ENCODE assay signal across 24 mouse cellular contexts in genomic region chr11:17176638-17177037, GRCm38 (mm10). TPM values are rescaled to one million over a fixed set of nuclear protein-coding genes. Genes with fewer than 3 reads are reported as not detected.
DNase-seq lines count a peak whose midpoint lies in the region; ATAC-seq and TF ChIP-seq lines count a peak whose summit lies in the region.
"Had no signal": no experiment of that assay in that cellular context is flagged by ENCODE, and none has a peak within 500 bp of the region (broad histone marks: within the 10 kb centered on the region; RNA-seq: fewer than 3 reads in every experiment).

No protein-coding gene starts in this region.

- H3K4me1 ChIP-seq in intestine, postnatal 0 days (replicated peaks; ENCODE audit: control insufficient read depth, insufficient read depth, low read length): no peaks in the 10 kb centered on the region
- no peaks in the 10 kb centered on the region for H3K4me1 ChIP-seq in forebrain, embryonic 10.5 days
- H3K4me1 ChIP-seq: forebrain, embryonic 15.5 days; hindbrain, embryonic 10.5 days; limb, embryonic 10.5 days; midbrain, embryonic 12.5 days had no signal

- H3K36me3 ChIP-seq in intestine, postnatal 0 days (ENCODE audit: control insufficient read depth, insufficient read depth): 0 out of 2 replicates have a peak, but pooled peaks cover 3% of the 10 kb centered on the region
- H3K36me3 ChIP-seq in forebrain, embryonic 10.5 days (replicated peaks): peaks cover 30% of the 10 kb centered on the region
- H3K36me3 ChIP-seq: forebrain, embryonic 15.5 days had no signal

- H3K9ac ChIP-seq in intestine, postnatal 0 days (ENCODE audit: low read depth, low read length): no peak overlapping the region
- H3K9ac ChIP-seq: forebrain, embryonic 15.5 days; heart, embryonic 12.5 days; midbrain, embryonic 12.5 days had no signal

- H3K4me2 ChIP-seq in intestine, postnatal 0 days (replicated peaks; ENCODE audit: low read depth): no peak overlapping the region
- H3K4me2 ChIP-seq: forebrain, embryonic 15.5 days; heart, embryonic 12.5 days; midbrain, embryonic 12.5 days had no signal

- TF ChIP-seq CTCF in intestine, postnatal 0 days (IDR thresholded peaks at IDR 0.05; ENCODE audit: low read depth): no peak

- WGBS in intestine, postnatal 0 days: 81% methylated on average over 1 of the region's 1 CpGs
- 92% methylated on average over 1 of the region's 1 CpGs for WGBS in forebrain, embryonic 10.5 days

- no peaks in the 10 kb centered on the region for H3K9me3 ChIP-seq in intestine, postnatal 0 days (ENCODE audit: control insufficient read depth)
- peaks cover 20% of the 10 kb centered on the region for H3K9me3 ChIP-seq in forebrain, embryonic 10.5 days
- H3K9me3 ChIP-seq: limb, embryonic 10.5 days had no signal

- ATAC-seq in CD4-positive, CD25-positive, alpha-beta regulatory T cell, adult 4 months: peak; percentile 65
- ATAC-seq in intestine, postnatal 0 days: peak; percentile 93
- ATAC-seq in cerebellum, adult (ENCODE audit: insufficient number of reproducible peaks, low FRiP score, low TSS enrichment): no peak
- ATAC-seq in monocyte, adult 5-6 weeks (replicated peaks; ENCODE audit: insufficient number of reproducible peaks, low FRiP score, low TSS enrichment, poor library complexity, severe bottlenecking): no peak
- ATAC-seq: forebrain, embryonic 15.5 days had no signal

- no peaks in the 10 kb centered on the region for H3K27me3 ChIP-seq in intestine, postnatal 0 days (replicated peaks; ENCODE audit: control insufficient read depth, insufficient read depth, low read length)
- no peaks in the 10 kb centered on the region for H3K27me3 ChIP-seq in forebrain, embryonic 10.5 days (ENCODE audit: poor library complexity, severe bottlenecking)
- H3K27me3 ChIP-seq: forebrain, embryonic 15.5 days; heart, embryonic 12.5 days; midbrain, embryonic 12.5 days had no signal

- peak; percentile 85 for DNase-seq in 416B (ENCODE audit: low read depth)
- DNase-seq in brain, adult 2 months (ENCODE audit: low read depth, low spot score): peak; percentile 39
- no peak for DNase-seq in forebrain, embryonic 10.5 days (ENCODE audit: extremely low spot score, low spot score)
- DNase-seq: adrenal gland, postnatal 36 days; cerebellum, adult 2 months; gastrocnemius, postnatal 14 days; heart, adult 11 months; heart, postnatal 10 days; kidney, adult 9 months; kidney, postnatal 14 days; liver; lung, postnatal 10 days; retina, postnatal 1 day; right cerebral cortex, postnatal 25 days; thymus, postnatal 36 days had no signal

- H3K27ac ChIP-seq in intestine, postnatal 0 days (ENCODE audit: low read depth, low read length): no peak overlapping the region
- no peak overlapping the region for H3K27ac ChIP-seq in forebrain, embryonic 10.5 days
- H3K27ac ChIP-seq: forebrain, embryonic 15.5 days; hindbrain, embryonic 10.5 days; limb, embryonic 10.5 days; midbrain, embryonic 12.5 days had no signal

- no peak overlapping the region for H3K4me3 ChIP-seq in intestine, postnatal 0 days (ENCODE audit: low read depth, low read length)
- H3K4me3 ChIP-seq in forebrain, embryonic 10.5 days: no peak overlapping the region
- H3K4me3 ChIP-seq: forebrain, embryonic 15.5 days; heart, embryonic 12.5 days; hindbrain, embryonic 10.5 days; limb, embryonic 10.5 days; midbrain, embryonic 12.5 days had no signal

RNA-seq across cellular contexts. Expression of gene Wdr92, which starts 5.3 kb away (rescaled TPM):
- polyA plus RNA-seq in CD4-positive, CD25-positive, alpha-beta regulatory T cell, adult 4 months (2017; shearing (Covaris generic)): 10 to 100 TPM; 24.7 to 29.2 TPM
- 10.9 and 11.7 TPM in 2 replicates for polyA plus RNA-seq in intestine, postnatal 0 days (2015; fragmentation: Nextera tagmentation; extraction: Ambion mirVana)
- polyA plus RNA-seq in forebrain, embryonic 10.5 days (2016; fragmentation: Nextera tagmentation; extraction: Ambion mirVana): 28.8 TPM in 2 replicates
- 4.7 to 20.4 TPM (median 6.3 TPM) in 3 replicates for total RNA-seq in monocyte, adult 5-6 weeks (2017)

RNA-seq across cellular contexts. Expression of gene Ppp3r1, which starts 17.6 kb away (rescaled TPM):
- 10 to 100 TPM; 13.9 to 18.9 TPM for polyA plus RNA-seq in CD4-positive, CD25-positive, alpha-beta regulatory T cell, adult 4 months (2017; shearing (Covaris generic))
- 78.6 and 87.0 TPM in 2 replicates for polyA plus RNA-seq in intestine, postnatal 0 days (2015; fragmentation: Nextera tagmentation; extraction: Ambion mirVana)
- polyA plus RNA-seq in forebrain, embryonic 10.5 days (2016; fragmentation: Nextera tagmentation; extraction: Ambion mirVana): 66.8 and 72.9 TPM in 2 replicates
- 103 to 132 TPM (median 125 TPM) in 3 replicates for total RNA-seq in monocyte, adult 5-6 weeks (2017)

RNA-seq across cellular contexts. Expression of gene Pno1, which starts 34.7 kb away (rescaled TPM):
- polyA plus RNA-seq in CD4-positive, CD25-positive, alpha-beta regulatory T cell, adult 4 months (2017; shearing (Covaris generic)): 10 to 100 TPM; 24.1 to 28.6 TPM
- 46.6 and 54.1 TPM in 2 replicates for polyA plus RNA-seq in intestine, postnatal 0 days (2015; fragmentation: Nextera tagmentation; extraction: Ambion mirVana)
- polyA plus RNA-seq in forebrain, embryonic 10.5 days (2016; fragmentation: Nextera tagmentation; extraction: Ambion mirVana): 127 and 129 TPM in 2 replicates
- total RNA-seq in monocyte, adult 5-6 weeks (2017): 39.8 to 46.5 TPM (median 44.2 TPM) in 3 replicates

Comparison
In these comparisons a context has a peak if more than half of its experiments do, and no peak if none do; other contexts are left out.
1. ATAC-seq: peak in CD4-positive, CD25-positive, alpha-beta regulatory T cell, adult 4 months (single experiment) and intestine, postnatal 0 days (single experiment); none in cerebellum, adult (single experiment) and monocyte, adult 5-6 weeks (single experiment).